Mouse (Mus musculus) lung, embryonic 14.5 days (tissue): Measurements from ENCODE around the gene Madcam1. TPM values are rescaled to one million over a fixed set of nuclear protein-coding genes. Genes with fewer than 3 reads are reported as not detected.
A peak's percentile ranks its signal among the peaks of the same experiment; 100 is the strongest.

ENCODE experiments used
- ATAC-seq: fragments of 200-750 bp; cut with Nextera tagmentation; 2 replicates; pipeline ENCODE4 v1.8.0; 2017; ENCODE audit warnings: mild to moderate bottlenecking, moderate TSS enrichment, moderate library complexity; ENCODE audit not compliant: insufficient read depth
- DNase-seq: peaks from one replicate; pipeline ENCODE4 v3.0.0-alpha.2; 2015
- H3K27ac ChIP-seq: fragments of 300-500 bp; sonication (generic); 2 replicates; pipeline ENCODE4 v1.5.1; 2014; ENCODE audit warnings: low read depth, mild to moderate bottlenecking, moderate library complexity
- H3K27me3 ChIP-seq: fragments of 300-500 bp; sonication (generic); 2 replicates; pipeline ENCODE4 v1.6.1; 2014; ENCODE audit warnings: low read length, control low read depth; ENCODE audit not compliant: insufficient read depth
- H3K36me3 ChIP-seq: fragments of 300-500 bp; sonication (generic); 2 replicates; pipeline ENCODE4 v1.6.1; 2014; ENCODE audit warnings: control low read depth; ENCODE audit not compliant: insufficient read depth
- H3K4me1 ChIP-seq: fragments of 300-500 bp; sonication (generic); 2 replicates; pipeline ENCODE4 v1.6.1; 2014; ENCODE audit warnings: antibody characterized with exemption, control low read depth; ENCODE audit not compliant: insufficient read depth
- H3K4me2 ChIP-seq: fragments of 300-500 bp; sonication (generic); 2 replicates; pipeline ENCODE4 v1.6.1; 2014; ENCODE audit warnings: mild to moderate bottlenecking
- H3K4me3 ChIP-seq: fragments of 300-500 bp; sonication (generic); 2 replicates; pipeline ENCODE4 v1.5.1; 2014; ENCODE audit warnings: low read depth, low read length
- H3K9ac ChIP-seq: fragments of 300-500 bp; sonication (generic); 2 replicates; pipeline ENCODE4 v1.6.1; 2014
- H3K9me3 ChIP-seq: fragments of 300-500 bp; sonication (generic); 2 replicates; pipeline ENCODE4 v1.6.1; 2016; ENCODE audit warnings: low read depth, low read length, control low read depth
- CTCF ChIP-seq: IDR thresholded peaks from 2 replicates; pipeline ENCODE4 v1.5.1; 2016; ENCODE audit warnings: antibody characterized with exemption, low read depth
- WGBS: fragments of 180-500 bp; shearing (Covaris S2); extraction: QIAGEN DNeasy Blood & Tissue Kit; methylation state at CpG from one replicate; pipeline ENCODE4 v1.1.7; 2014; 5-methylcytosine and 5-hydroxymethylcytosine counted together
- polyA plus RNA-seq: library from polyadenylated mRNA; unstranded; fragments of >200 nt; fragmentation: Nextera tagmentation; extraction: Ambion mirVana; gene quantifications from 2 replicates; pipeline ENCODE4 v1.2.1, GENCODE M21; 2014

Madcam1 gene
- polyA plus RNA-seq, 1 experiment from 2014 or later, result 1.2 TPM

GRCm38 (mm10) chr10:79672088-79672455, 7.7 kb downstream of the Madcam1 start:
- Histone ChIP-seq H3K9me3 (no peaks in the 10 kb centered on the region), H3K4me1 (peaks cover 9% of the 10 kb centered on the region), H3K4me3 (no peak overlapping the region), H3K27me3 (no peaks in the 10 kb centered on the region), H3K9ac (no peak overlapping the region), H3K4me2 (no peak overlapping the region), H3K36me3 (no peaks in the 10 kb centered on the region), H3K27ac (no peak overlapping the region)
- 49% methylated on average over 3 of the region's 3 CpGs for WGBS
- peak; percentile 45 for TF ChIP-seq CTCF
- ATAC-seq, result no peak
- DNase-seq, result no peak

GRCm38 (mm10) chr10:79673054-79673453, 8.7 kb downstream of the Madcam1 start:
- H3K9ac ChIP-seq, result no peak overlapping the region
- no peak overlapping the region for H3K27ac ChIP-seq
- no peak for TF ChIP-seq CTCF
- WGBS, result 89% methylated on average over 3 of the region's 3 CpGs
- no peak for ATAC-seq
- no peaks in the 10 kb centered on the region for H3K36me3 ChIP-seq
- H3K4me3 ChIP-seq, result no peak overlapping the region
- H3K4me1 ChIP-seq, result peaks cover 9% of the 10 kb centered on the region
- H3K27me3 ChIP-seq, result no peaks in the 10 kb centered on the region
- no peak overlapping the region for H3K4me2 ChIP-seq
- H3K9me3 ChIP-seq, result no peaks in the 10 kb centered on the region
- no peak for DNase-seq

- H3K9ac ChIP-seq, result no peak overlapping the region
- H3K9me3 ChIP-seq, result no peaks in the 10 kb centered on the region
- H3K4me1 ChIP-seq, result peaks cover 4% of the 10 kb centered on the region; the same call in 1 of the 2 replicates
- H3K27ac ChIP-seq, result no peak overlapping the region
- no peak for ATAC-seq
- no peak for TF ChIP-seq CTCF
- H3K4me3 ChIP-seq, result no peak overlapping the region
- H3K4me2 ChIP-seq, result no peak overlapping the region
- H3K27me3 ChIP-seq, result no peaks in the 10 kb centered on the region
- WGBS, result 45% methylated on average over 44 of the region's 44 CpGs
- DNase-seq, result no peak
- H3K36me3 ChIP-seq, result no peaks in the 10 kb centered on the region
Observed at GRCm38 (mm10) chr10:79675346-79676035, 11.1 kb downstream of the Madcam1 start.

- Histone ChIP-seq H3K4me1 (peaks cover 7% of the 10 kb centered on the region), H3K27me3 (no peaks in the 10 kb centered on the region), H3K9me3 (no peaks in the 10 kb centered on the region), H3K4me3 (peak overlapping the region; percentile 79), H3K4me2 (peak overlapping the region; percentile 76), H3K27ac (peak overlapping the region; percentile 72), H3K9ac (peak overlapping the region; percentile 45), H3K36me3 (peaks cover 15% of the 10 kb centered on the region)
- 26% methylated on average over 11 of the region's 11 CpGs for WGBS
- no peak for TF ChIP-seq CTCF
- peak; percentile 28; the same call in 1 of the 2 replicates for ATAC-seq
- DNase-seq, result no peak
Observed at GRCm38 (mm10) chr10:79680606-79681495, 16.5 kb downstream of the Madcam1 start.

GRCm38 (mm10) chr10:79681591-79682245, 17.4 kb downstream of the Madcam1 start, which contains the start of gene Cdc34:
Gene Cdc34 (plus strand): TSS chr10:79682195.
- peak within 1 kb of the TSS; percentile 72 for H3K27ac ChIP-seq
- WGBS, result under 1% methylated on average over 78 of the region's 84 CpGs
- peaks cover 7% of the 10 kb centered on the region for H3K4me1 ChIP-seq
- no peaks in the 10 kb centered on the region for H3K27me3 ChIP-seq
- TF ChIP-seq CTCF, result peak; percentile 15; the same call in 1 of the 2 replicates
- peak within 1 kb of the TSS; percentile 79 for H3K4me3 ChIP-seq
- no peaks in the 10 kb centered on the region for H3K9me3 ChIP-seq
- H3K9ac ChIP-seq, result peak within 1 kb of the TSS; percentile 80
- DNase-seq (peak; percentile 99), ATAC-seq (peak; percentile 94)
- H3K36me3 ChIP-seq, result peaks cover 24% of the 10 kb centered on the region
- H3K4me2 ChIP-seq, result peak within 1 kb of the TSS; percentile 76

GRCm38 (mm10) chr10:79682551-79682915, 18.2 kb downstream of the Madcam1 start:
- TF ChIP-seq CTCF, result no peak
- 0% methylated on average over 10 of the region's 10 CpGs for WGBS
- Histone ChIP-seq H3K4me3 (peak overlapping the region; percentile 79), H3K27me3 (no peaks in the 10 kb centered on the region), H3K27ac (peak overlapping the region; percentile 72), H3K36me3 (peaks cover 32% of the 10 kb centered on the region), H3K4me2 (peak overlapping the region; percentile 72), H3K9me3 (no peaks in the 10 kb centered on the region), H3K4me1 (peaks cover 7% of the 10 kb centered on the region), H3K9ac (peak overlapping the region; percentile 80)
- ATAC-seq, result peak; percentile 3; the same call in 1 of the 2 replicates
- no peak for DNase-seq
